Mouse (Mus musculus): ENCODE measurements around the gene Adig.

Adig gene

DNA sequence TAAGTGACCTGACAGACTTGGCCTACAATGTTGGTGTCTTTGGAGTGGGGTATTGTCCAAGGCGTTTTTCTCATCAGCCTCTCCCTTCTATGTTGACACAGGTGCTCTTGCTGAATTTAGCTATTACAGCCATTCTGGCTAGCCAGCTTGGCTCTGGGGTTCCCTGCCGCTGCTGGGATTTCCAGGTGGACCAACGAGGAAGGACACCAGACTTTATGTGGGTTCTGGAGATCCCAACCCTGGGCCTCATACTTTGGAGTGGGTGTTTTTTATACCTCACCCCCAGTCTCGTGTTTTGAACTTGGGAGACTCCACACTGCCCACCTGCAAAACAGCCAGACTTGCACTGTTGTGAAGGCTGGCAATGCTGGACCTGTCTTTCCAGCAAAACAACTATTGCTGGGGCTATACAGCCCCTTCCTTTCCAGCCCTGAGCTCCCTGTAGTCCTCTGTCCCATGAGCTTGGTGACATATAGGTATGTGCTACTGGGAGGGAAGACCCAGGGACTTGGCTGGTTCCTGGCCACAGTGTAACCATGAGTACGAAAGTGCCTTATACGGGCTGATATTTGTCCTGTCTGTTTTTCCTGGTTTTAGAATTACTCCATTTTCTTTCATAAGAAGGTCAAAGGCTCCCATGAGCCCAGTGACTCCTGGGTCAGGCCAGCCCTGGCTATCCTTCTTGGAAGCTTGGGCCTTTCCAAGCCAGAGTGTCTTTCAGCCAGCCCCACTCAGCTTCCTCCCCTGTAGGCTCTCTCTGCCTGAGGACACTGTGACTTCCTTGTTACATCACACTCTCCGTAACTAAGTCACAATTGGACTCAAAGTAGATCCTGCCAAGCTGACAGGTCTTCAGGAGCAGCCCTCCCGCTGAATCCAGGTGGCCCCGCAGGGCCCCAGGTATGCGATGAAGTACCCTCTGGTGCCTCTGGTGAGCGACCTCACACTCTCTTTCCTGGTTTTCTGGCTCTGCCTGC, at the start of gene Adig:
TSS of gene Adig (plus strand) at position 777 of the 977 bp plus-strand sequence.
- in situ Hi-C loops (cut with MboI, MseI): no loop called here

DNA sequence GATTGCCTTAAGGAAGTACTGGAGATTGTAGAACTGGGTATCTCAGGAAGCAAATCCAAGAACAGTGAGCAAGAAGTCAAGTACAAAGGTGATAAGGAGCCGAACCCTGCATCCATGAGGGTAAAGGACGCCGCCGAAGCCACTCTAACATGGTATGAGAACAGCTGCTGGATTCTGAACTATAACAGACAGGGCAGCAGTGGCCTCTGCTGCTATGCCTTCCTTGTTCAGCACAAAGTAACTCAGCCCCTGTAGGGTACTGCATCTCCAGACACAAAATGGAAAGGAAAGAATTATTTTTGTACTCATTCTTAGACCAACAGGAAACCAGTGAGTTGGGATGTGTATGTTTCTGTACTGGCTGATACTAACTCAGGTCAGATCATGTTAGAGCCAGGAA, 46.0 kb upstream of the Adig start:
- in situ Hi-C loops (cut with MboI, MseI): no loop called here

DNA sequence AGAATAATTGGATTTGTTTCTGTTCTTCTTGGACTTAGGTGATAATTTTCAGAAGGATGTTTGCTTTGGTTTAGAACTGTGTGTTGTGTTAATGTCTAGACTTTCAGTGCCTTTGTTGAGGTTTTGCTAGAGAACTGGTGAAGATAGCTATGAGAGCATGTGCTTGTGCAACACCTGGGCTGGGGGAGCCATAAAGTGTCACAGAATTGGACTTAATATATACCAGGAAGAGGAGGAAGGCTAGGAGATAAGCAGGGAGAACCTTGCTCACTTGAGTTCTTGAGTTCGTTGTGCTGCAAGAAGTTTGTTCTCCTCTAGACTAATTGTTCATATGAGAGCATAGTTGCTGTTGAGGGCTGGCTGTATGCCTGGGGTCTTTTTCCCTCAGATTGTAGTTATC, 44.8 kb upstream of the Adig start:
- in situ Hi-C loops (cut with MboI, MseI): no loop called here

DNA sequence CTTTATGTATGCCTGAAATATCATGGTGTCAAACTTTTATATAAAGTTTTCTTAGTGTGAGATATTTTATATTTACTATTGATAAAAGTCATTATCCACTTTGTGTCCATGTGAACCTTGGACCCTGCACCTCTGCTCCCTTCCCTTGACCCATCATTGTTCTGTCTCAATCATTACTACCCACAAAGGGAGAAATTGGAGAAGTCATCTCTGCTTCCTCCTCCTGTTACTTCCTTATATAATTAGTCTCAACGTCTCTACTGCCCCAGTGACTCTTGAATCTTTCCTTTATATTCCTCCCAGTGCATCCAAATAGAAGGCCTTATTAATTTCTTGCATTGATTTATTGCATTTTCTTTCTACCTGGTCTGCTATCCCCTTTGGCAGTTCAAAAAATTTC, 40.0 kb upstream of the Adig start:
- in situ Hi-C loops (cut with MboI, MseI): no loop called here

DNA sequence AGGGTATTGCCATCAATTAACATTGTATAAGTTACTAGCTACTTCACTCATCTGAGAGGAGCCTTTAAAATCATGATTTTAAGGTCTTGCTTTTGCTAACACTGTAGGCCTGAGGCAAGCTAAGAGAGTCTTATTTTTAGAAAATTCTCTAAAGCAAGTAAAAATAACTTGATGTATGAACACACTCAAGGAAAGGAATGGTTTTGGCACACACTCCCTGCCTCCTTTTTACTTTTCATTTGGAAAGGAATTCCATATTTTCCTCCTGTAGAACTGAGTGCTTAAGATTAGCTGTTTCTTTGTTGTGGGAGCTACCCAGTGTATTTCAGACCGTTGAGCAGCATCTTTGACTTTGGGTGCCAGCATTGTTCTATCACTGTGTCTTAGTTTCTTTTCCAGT, 28.3 kb upstream of the Adig start:
- in situ Hi-C loops (cut with MboI, MseI): no loop called here

DNA sequence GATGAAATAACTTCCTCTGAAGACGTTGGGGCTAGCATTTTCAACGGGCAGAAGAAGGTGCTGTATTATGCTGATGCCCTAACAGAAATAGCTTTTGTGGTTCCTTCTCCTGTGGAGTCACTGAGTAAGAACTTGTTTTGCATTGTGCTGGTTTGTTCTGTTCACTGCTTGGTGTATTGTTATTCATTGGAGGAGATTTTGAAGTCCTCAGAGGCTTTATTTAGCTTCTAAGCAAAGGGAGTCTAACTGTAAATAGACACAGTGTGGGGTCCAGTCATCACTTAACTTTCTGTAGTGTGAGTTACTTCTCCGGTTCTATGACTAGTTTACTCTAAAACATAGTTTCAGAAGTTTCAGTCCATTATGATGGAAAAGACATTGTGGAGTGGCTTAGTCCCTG, 24.8 kb upstream of the Adig start:
- in situ Hi-C loops (cut with MboI, MseI): no loop called here

DNA sequence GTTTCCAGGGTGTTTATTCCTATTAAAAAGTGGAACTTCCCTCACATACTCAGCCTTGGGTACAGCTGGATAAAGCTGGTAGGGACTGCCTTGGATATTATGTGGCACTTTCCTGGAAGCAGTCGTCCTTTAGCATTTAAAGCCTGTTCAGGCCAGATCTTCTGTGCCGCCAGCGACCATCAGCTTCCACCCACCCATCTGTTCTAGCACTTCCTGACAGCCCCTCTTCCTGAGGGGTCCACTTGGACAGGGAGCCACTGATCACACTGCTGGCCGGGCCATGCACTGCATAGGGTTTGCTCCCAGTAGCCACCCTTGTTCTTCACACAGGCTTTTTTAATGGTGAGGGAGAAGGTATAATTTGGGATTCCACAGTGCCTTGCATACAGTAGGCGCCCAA, 4.0 kb upstream of the Adig start:
- in situ Hi-C loops (cut with MboI, MseI): no loop called here

DNA sequence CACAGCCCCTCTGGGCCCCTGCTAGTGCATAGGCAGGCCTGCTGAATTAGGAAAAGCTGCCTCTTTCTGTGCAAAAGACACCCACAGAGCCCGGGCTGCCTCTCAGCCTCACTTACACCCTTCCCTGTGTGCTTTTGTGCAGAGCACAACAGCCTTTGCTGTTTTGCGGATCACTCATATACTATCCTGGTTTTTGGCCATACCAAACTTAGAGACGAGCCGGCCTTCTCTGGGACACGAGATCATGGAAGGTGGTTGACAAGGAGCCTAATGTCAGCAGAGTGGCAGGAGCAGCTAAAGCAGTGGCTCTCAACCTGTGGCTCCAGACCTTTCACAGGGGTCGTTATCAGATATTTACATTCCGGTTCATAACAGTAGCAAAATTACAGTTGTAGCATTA, 814 bp downstream of the Adig start:
- in situ Hi-C loops (cut with MboI, MseI): no loop called here

DNA sequence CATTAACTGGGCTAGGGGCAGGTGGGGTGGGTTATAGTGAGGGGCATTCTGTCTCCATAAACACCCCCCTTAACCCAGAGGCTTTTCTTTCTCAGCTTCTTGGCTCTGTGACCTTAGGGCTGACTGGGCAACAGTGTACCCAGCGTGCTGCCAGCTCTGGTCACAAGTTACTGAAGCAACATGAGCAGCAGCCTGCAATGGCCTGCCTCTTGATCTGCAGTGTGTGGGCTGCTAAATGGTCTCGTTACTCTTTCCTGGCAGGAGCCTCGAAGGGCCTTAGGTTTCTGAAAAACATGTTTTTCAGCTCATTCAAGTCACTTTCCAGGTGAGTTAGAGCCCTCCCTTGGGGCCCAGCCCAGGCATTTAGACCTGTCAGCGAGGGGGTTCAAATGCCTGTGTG, 1.3 kb downstream of the Adig start:
- in situ Hi-C loops (cut with MboI, MseI): no loop called here

DNA sequence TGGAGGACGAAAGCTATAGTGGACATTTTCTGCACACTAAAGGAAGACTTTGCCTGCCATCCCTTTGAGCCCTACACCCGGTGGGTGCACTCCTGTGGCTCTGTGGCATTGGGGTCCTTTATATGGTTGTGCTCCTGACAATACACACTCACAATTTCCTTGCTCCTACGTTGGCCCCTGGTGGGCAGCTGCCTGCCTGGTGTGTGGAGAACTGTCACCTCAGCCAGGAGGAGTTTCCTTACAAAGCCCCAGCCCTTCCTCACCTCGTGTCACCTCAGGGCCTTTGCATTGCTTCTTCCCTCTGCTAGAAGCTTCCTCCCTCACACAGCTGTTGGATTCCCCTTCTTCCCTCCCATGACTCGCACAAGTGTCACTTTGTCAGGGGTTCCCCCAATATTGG, 4.1 kb downstream of the Adig start:
- in situ Hi-C loops (cut with MboI, MseI): no loop called here

DNA sequence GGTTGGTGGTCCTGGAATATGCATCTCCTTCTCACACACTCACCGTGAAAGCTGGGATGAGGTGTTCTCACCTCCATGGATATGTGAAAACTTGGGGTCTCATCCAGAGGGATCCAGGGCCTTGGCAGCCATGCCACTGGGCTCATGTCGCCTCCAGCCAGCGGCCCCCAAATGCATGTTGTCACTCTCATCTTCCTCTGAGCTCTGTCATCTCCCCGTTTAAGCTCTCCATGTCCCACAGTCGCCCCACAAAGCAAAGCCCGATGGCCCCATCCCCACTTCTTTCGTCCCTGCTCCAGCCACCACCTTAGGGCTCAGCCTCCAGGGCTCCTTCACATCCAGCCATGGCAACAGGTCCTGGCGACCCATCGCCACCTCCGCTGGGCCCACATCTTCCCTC, 4.6 kb downstream of the Adig start:
- in situ Hi-C loops (cut with MboI, MseI): no loop called here

DNA sequence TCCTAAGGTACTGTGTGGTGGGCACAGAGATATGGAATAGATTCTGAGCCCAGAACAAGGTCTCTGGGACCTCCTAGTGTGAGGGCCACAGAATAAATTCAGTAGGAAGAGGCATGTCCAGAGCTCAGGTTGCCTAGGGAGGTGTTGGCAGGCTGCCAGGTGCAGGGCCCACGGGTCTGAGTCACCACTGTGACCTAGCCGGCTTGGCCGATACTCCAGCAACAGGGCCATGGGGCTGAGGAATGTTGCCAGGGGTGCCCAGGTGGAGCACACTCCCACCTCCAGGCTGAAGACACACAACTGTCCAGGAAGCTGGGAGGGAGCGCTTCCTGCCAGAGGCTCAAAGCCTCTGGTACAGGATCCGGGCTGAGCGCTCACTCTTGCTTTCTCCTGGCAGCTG, 8.3 kb downstream of the Adig start:
- in situ Hi-C loops (cut with MboI, MseI): loop anchor here in 1 of 2 experiments (10.0 kb wide), 1 partner anchor 1674 kb away; no protein-coding TSS in a partner anchor

DNA sequence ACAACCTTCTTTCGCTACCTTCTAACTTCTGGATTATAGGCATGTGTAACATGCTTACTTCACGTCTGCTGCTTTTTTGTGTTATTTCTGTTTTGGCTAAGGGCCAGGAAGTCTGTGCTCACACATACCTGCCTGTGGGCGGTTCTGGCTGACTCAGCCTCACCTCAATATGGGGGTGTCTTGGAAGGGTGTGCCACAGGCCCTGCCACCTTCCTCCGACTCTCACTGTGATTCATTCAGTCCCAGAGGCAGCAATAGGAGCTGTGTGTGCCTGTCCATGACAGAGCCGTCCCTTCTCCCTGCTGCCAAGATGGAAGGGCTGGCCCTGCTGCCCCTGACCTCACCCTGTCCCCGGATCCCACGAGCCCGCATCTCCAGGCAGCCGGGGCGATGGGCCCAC, 10.1 kb downstream of the Adig start, which contains the start of gene Arhgap40:
TSS of gene Arhgap40 (plus strand) at position 269 of the 400 bp plus-strand sequence.
- in situ Hi-C loops (cut with MboI, MseI): loop anchor here in 1 of 2 experiments (10.0 kb wide), 1 partner anchor 1672 kb away; no protein-coding TSS in a partner anchor

DNA sequence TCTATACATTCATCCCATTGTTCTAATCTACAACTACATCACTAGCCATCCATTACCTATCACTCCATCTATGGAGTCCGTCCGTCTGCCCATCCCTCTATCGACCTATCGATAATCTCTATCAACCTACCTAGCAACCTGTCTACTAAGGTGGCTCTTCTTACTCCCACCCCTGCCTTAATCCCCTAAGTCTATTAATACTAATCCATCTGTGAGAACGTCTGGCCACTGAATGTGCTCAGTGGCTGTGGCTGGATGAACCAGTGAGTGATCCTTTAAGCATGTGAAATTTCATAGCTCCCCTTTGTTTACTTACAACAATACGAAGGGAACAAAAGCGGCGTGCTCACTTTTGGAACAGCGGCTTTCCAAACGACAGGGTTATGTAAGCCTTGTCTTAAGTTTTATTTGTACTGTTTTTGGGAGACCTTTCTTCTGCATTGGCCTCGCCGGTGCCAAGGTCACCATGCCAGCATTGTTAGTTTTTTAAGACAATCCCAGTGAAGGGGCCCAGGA, 11.5 kb downstream of the Adig start:
- in situ Hi-C loops (cut with MboI, MseI): loop anchor here in 1 of 2 experiments (10.0 kb wide), 1 partner anchor 1671 kb away; no protein-coding TSS in a partner anchor

DNA sequence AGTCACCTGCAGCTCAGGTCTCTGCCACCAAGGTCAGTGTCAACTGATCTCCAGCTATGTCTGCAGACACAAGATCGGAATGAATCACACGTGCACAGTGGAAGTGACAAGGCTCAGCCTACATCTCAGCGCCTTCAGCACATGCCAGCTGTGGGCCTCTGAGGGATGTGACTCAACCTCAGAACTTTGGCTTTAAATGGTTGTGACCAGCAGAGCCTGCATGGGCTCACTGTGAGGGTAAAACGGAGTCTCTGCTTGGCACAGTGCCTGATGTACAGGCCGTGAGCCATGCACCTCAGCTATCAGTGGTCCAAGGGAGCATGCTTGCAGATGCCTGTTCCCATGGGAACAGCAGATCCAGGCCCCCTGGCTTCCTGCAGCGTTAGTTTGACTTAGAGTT, 16.2 kb downstream of the Adig start:
- in situ Hi-C loops (cut with MboI, MseI): loop anchor here in 1 of 2 experiments (10.0 kb wide), 1 partner anchor 1666 kb away; no protein-coding TSS in a partner anchor

DNA sequence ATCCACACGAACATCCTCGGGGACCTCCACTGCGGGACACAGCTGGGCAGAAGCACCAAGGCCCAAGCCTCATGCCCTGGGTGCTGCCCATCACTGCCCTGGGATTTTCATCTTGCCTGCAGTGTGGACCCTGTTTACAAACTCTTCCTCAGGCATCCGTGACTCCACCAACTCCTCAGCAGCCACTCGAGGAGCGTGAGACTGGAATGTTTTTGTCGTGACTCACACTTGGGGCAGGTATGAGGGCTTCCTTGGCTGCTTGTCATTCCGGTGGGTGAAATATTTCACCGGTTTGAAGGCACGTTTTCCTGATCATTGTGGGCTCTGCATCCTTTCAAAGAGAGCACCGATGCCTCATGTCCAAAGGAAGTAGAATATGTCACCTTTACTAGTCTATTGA, 16.7 kb downstream of the Adig start:
- in situ Hi-C loops (cut with MboI, MseI): loop anchor here in 1 of 2 experiments (10.0 kb wide), 1 partner anchor 1666 kb away; no protein-coding TSS in a partner anchor

DNA sequence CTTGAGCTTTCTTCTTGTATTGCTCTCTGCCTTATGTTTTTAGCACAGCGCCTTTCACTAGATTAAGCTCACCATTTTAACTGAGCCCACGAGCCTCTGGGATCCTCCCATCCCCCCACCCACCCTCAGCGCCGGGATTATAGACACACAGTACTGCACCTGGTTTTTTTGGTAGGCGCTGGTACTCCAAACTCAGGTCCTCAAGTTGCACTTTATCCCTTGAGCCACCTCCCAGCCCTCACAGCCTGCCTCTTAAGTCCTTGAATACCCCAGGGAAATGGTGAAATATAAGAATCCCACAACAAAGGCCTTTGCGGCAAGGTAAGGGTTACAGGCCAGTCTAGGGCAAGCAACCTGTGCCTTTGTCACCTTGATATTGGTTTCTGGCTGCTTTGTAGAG, 17.4 kb downstream of the Adig start:
- in situ Hi-C loops (cut with MboI, MseI): loop anchor here in 1 of 2 experiments (10.0 kb wide), 1 partner anchor 1665 kb away; no protein-coding TSS in a partner anchor

DNA sequence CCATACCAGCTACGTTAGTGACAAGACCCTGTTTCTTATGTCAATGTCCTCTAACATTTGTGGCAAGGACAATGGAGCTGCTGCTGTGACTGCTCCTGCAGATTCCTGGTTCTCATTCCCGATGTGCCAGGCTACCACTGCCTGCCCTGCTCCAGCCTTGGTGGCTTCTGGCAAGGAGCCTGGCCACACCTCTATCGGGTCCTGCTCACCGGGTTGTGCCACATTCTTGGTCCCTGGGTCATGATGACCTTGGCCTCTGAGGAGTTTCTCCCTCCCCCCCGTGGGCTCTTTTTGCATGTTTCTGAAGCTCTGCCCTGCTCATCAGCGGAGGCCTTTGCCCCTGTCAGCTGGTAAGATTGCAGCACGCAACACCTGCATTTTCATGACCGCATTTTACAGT, 20.6 kb downstream of the Adig start:
- in situ Hi-C loops (cut with MboI, MseI): no loop called here

DNA sequence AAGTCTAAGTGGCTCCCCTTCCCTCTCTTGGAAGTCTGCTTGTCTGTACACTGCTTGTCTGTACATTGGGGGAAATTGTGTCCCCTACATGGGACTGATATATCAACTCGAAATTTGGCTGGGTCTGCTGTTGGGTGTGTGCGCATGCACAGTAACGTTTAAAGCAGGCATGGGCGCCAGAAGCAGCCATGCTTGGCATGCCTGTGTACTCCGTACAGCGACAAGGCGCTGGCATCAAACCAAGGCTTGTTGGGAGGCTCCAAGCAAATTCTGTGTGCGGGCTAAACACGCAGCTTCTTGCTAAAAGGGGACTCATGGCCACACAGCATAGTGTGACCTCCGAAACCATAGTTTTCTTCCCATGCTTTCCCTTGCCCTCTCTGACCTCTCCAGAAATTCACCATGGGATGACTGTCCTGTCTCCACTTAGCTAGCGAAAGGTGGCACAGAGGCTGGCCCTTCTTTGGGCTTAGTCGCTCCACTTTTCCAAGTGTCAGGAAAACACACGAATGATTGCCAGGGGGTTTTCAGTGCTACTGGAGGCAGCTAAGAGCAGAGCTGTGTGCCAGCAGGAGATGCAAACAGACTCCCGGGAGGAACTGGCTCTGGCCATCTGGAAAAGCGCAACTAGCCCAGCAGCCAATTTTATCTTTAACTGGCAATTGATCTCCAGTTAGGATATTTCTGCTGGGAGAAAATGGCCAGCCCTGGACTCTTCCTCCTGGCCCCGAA, 21.9 kb downstream of the Adig start:
- in situ Hi-C loops (cut with MboI, MseI): no loop called here

DNA sequence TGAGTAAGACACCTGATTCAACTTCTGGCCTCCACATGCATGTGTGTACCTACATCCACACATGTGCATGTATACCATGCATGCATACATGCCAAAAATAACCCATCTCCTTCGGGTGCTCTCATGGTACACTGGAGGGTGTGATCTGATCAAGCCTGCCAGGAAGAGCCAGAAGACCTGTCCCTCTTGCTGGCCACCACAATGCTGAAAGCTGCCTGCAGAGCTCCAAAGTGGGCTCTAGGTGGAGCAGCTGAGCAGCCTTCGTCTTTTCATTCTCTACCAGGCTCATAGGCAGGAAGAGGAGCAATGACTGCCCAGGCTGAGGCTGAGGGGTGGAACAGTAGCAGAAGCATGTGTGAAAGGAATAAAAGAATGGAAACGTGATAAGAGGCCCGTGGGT, 31.7 kb downstream of the Adig start:
- in situ Hi-C loops (cut with MboI, MseI): loop anchor here in 1 of 2 experiments (5.0 kb wide), 1 partner anchor 223 kb away; no protein-coding TSS in a partner anchor

DNA sequence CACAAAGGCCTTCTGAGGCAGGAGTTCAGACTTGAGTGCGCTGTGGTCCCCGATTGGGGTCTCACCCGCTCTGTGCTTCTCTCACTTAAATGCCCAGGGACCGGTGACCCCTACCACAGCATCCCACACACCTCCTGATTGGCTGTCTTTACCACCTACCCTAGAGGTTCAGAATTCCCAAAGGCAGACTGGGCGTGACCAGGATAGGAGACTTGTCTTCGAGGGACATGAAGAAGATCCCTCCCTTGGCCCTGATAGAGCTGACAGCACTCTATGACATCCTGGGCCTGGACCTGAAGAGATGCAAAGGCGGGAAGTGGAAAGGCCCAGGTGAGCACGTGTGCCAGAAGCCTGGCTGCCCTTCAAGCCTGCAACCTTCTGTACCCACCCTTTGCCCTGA, 32.1 kb downstream of the Adig start:
- in situ Hi-C loops (cut with MboI, MseI): loop anchor here in 1 of 2 experiments (5.0 kb wide), 1 partner anchor 223 kb away; no protein-coding TSS in a partner anchor
